ENCODE assay signal across 8 mouse cellular contexts in genomic region chr9:58253033-58253804, GRCm38 (mm10). TPM values are rescaled to one million over a fixed set of nuclear protein-coding genes. Genes with fewer than 3 reads are reported as not detected.
A peak's percentile ranks its signal among the peaks of the same experiment; 100 is the strongest.
DNase-seq lines count a peak whose midpoint lies in the region; ATAC-seq and TF ChIP-seq lines count a peak whose summit lies in the region.

Gene Stoml1, plus strand, starts transcription at chr9:58253164.

- no peaks in the 10 kb centered on the region for H3K27me3 ChIP-seq in CH12.LX (replicated peaks)
- H3K27me3 ChIP-seq in forebrain, embryonic 12.5 days: no peaks in the 10 kb centered on the region
- no peaks in the 10 kb centered on the region for H3K27me3 ChIP-seq in heart, postnatal 0 days (ENCODE audit: control insufficient read depth, insufficient read depth, low read length)
- H3K27me3 ChIP-seq in liver, embryonic 16.5 days (ENCODE audit: control insufficient read depth, insufficient read depth, low read depth, low read length): no peaks in the 10 kb centered on the region
- H3K27me3 ChIP-seq in neural tube, embryonic 13.5 days: no peaks in the 10 kb centered on the region
- no peaks in the 10 kb centered on the region; the same call in 1 of the 2 replicates for H3K27me3 ChIP-seq in testis, adult 2 months (ENCODE audit: control insufficient read depth, insufficient read depth, low read length)

- peaks cover 0 to 5% of the 10 kb centered on the region in 2 experiments for H3K36me3 ChIP-seq in CH12.LX (replicated peaks in 1 of 2; ENCODE audit: control insufficient read depth in 1 of 2, insufficient read depth in 1 of 2, low read length in 1 of 2)
- peaks cover 19% of the 10 kb centered on the region for H3K36me3 ChIP-seq in forebrain, embryonic 12.5 days (replicated peaks)
- peaks cover 20% of the 10 kb centered on the region for H3K36me3 ChIP-seq in heart, postnatal 0 days (replicated peaks; ENCODE audit: control insufficient read depth, insufficient read depth, low read length)
- H3K36me3 ChIP-seq in liver, embryonic 16.5 days (ENCODE audit: control insufficient read depth, insufficient read depth): no peaks in the 10 kb centered on the region
- H3K36me3 ChIP-seq in neural tube, embryonic 13.5 days: peaks cover 27% of the 10 kb centered on the region
- no peaks in the 10 kb centered on the region for H3K36me3 ChIP-seq in testis, adult 2 months (ENCODE audit: control insufficient read depth, insufficient read depth, low read length)

- H3K9ac ChIP-seq in CH12.LX (ENCODE audit: insufficient read depth, low read depth): peak within 1 kb of the TSS; percentile 63
- H3K9ac ChIP-seq in forebrain, embryonic 12.5 days: peak within 1 kb of the TSS; percentile 88
- peak within 1 kb of the TSS; percentile 75 for H3K9ac ChIP-seq in heart, postnatal 0 days (replicated peaks; ENCODE audit: low read depth, low read length)
- peak within 1 kb of the TSS; percentile 76 for H3K9ac ChIP-seq in liver, embryonic 16.5 days (ENCODE audit: low read depth, low read length)
- peak within 1 kb of the TSS; percentile 93 for H3K9ac ChIP-seq in neural tube, embryonic 13.5 days

- peak within 1 kb of the TSS; percentile 43 for H3K4me2 ChIP-seq in CH12.LX (ENCODE audit: insufficient read depth, low read depth, poor library complexity, severe bottlenecking)
- H3K4me2 ChIP-seq in forebrain, embryonic 12.5 days: peak within 1 kb of the TSS; percentile 78
- H3K4me2 ChIP-seq in heart, postnatal 0 days (ENCODE audit: low read depth, low read length): peak within 1 kb of the TSS; percentile 89
- H3K4me2 ChIP-seq in liver, embryonic 16.5 days (ENCODE audit: low read depth, low read length): peak within 1 kb of the TSS; percentile 96
- peak within 1 kb of the TSS; percentile 85 for H3K4me2 ChIP-seq in neural tube, embryonic 13.5 days

- peak; percentile 85 for TF ChIP-seq POLR2A in CH12.LX (IDR thresholded peaks at IDR 0.05; ENCODE audit: low read depth, low read length)
- peak; percentile 73; the same call in 1 of the 2 replicates for TF ChIP-seq POLR2A in testis, adult 2 months (IDR thresholded peaks at IDR 0.05; ENCODE audit: control insufficient read depth, low read depth, low read length)

- H3K27ac ChIP-seq in CH12.LX (ENCODE audit: insufficient read depth, low read depth): peak within 1 kb of the TSS; percentile 89
- peak within 1 kb of the TSS; percentile 65; the same call in 1 of the 2 replicates for H3K27ac ChIP-seq in forebrain, embryonic 12.5 days
- H3K27ac ChIP-seq in heart, postnatal 0 days (ENCODE audit: low read depth): peak within 1 kb of the TSS; percentile 71
- H3K27ac ChIP-seq in liver, embryonic 16.5 days (ENCODE audit: low read length): peak within 1 kb of the TSS; percentile 84
- H3K27ac ChIP-seq in neural tube, embryonic 13.5 days (replicated peaks): peak within 1 kb of the TSS; percentile 78
- peak within 1 kb of the TSS; percentile 54; the same call in 1 of the 2 replicates for H3K27ac ChIP-seq in testis, adult 2 months (ENCODE audit: control insufficient read depth, insufficient read depth, low read depth, low read length)

- dilution Hi-C loops in CH12.LX (cut with MboI; ENCODE audit: extremely low pct_ligation_motif_present, extremely low pct_unique_long_range_greater_than_20kb, low sequenced_read_pairs): no loop called here

- H3K9me3 ChIP-seq in CH12.LX (replicated peaks; ENCODE audit: low read length): no peaks in the 10 kb centered on the region
- H3K9me3 ChIP-seq in forebrain, embryonic 12.5 days: no peaks in the 10 kb centered on the region
- H3K9me3 ChIP-seq in heart, postnatal 0 days (replicated peaks; ENCODE audit: control insufficient read depth, low read length): no peaks in the 10 kb centered on the region
- no peaks in the 10 kb centered on the region for H3K9me3 ChIP-seq in liver, embryonic 16.5 days (replicated peaks; ENCODE audit: control insufficient read depth, low read length)
- no peaks in the 10 kb centered on the region for H3K9me3 ChIP-seq in neural tube, embryonic 13.5 days

- H3K4me1 ChIP-seq in CH12.LX (ENCODE audit: control insufficient read depth in 1 of 2, insufficient read depth in 2 of 2): peaks cover 14 to 55% of the 10 kb centered on the region in 2 experiments
- H3K4me1 ChIP-seq in forebrain, embryonic 12.5 days: peaks cover 37% of the 10 kb centered on the region
- H3K4me1 ChIP-seq in heart, postnatal 0 days (ENCODE audit: control insufficient read depth, insufficient read depth): peaks cover 22% of the 10 kb centered on the region
- peaks cover 42% of the 10 kb centered on the region for H3K4me1 ChIP-seq in liver, embryonic 16.5 days (ENCODE audit: control insufficient read depth, low read depth, low read length)
- peaks cover 38% of the 10 kb centered on the region for H3K4me1 ChIP-seq in neural tube, embryonic 13.5 days (replicated peaks)
- peaks cover 12% of the 10 kb centered on the region for H3K4me1 ChIP-seq in testis, adult 2 months (ENCODE audit: control insufficient read depth, insufficient read depth, low read length)

- peak; percentile 98 for DNase-seq in CH12.LX (ENCODE audit: extremely low read depth)
- DNase-seq in c-Kit-positive CD71-positive TER-119-negative erythroid progenitor cells, embryonic 14.5 days (ENCODE audit: low read depth): peak; percentile 91
- peak; percentile 97 for DNase-seq in heart, postnatal 0 days (ENCODE audit: low spot score)
- peak; percentile 97 for DNase-seq in kidney, postnatal 4 days

- in situ Hi-C loops in CH12.LX (cut with MboI; ENCODE audit: low pct_ligation_motif_present, low pct_unique_long_range_greater_than_20kb, low sequenced_read_pairs): loop anchor here (25.0 kb wide), 1 partner anchor 441 kb away; no protein-coding TSS in a partner anchor

- TF ChIP-seq CTCF in CH12.LX (conservative IDR thresholded peaks at IDR 0.05 in 1 of 2, IDR thresholded peaks at IDR 0.05 in 1 of 2; ENCODE audit: low read depth in 2 of 2, low read length in 2 of 2): peak; percentile 28 to 83
- peak; percentile 94 for TF ChIP-seq CTCF in heart, postnatal 0 days (IDR thresholded peaks at IDR 0.05; ENCODE audit: low read depth)
- peak; percentile 90; the same call in 1 of the 2 replicates for TF ChIP-seq CTCF in testis, adult 2 months (IDR thresholded peaks at IDR 0.05; ENCODE audit: control insufficient read depth, insufficient read depth, insufficient replicate concordance, low read depth, low read length)

- ATAC-seq in forebrain, embryonic 12.5 days (ENCODE audit: low FRiP score): peak; percentile 96
- peak; percentile 98 for ATAC-seq in heart, postnatal 0 days (ENCODE audit: insufficient read depth, low read depth)
- ATAC-seq in liver, embryonic 16.5 days (ENCODE audit: low read depth): peak; percentile 95
- peak; percentile 98 for ATAC-seq in neural tube, embryonic 13.5 days (ENCODE audit: low read depth)

- peak; percentile 39 for TF ChIP-seq EP300 in CH12.LX (IDR thresholded peaks at IDR 0.05; ENCODE audit: low read length)
- 0 out of 2 replicates have a peak, but pooled peaks have one; percentile 14 for TF ChIP-seq EP300 in heart, postnatal 0 days (IDR thresholded peaks at IDR 0.05; ENCODE audit: low read depth)

- peaks cover 20% of the 10 kb centered on the region for H3K79me2 ChIP-seq in CH12.LX (replicated peaks; ENCODE audit: control insufficient read depth, extremely low read depth, insufficient read depth, poor library complexity, severe bottlenecking)

- TF ChIP-seq RAD21 in CH12.LX (IDR thresholded peaks at IDR 0.05; ENCODE audit: low read depth, low read length): no peak; the same call in 1 of the 2 replicates

- WGBS in forebrain, embryonic 12.5 days: under 1% methylated on average over 31 of the region's 31 CpGs
- under 1% methylated on average over 31 of the region's 31 CpGs for WGBS in heart, postnatal 0 days
- WGBS in liver, embryonic 16.5 days (ENCODE audit: insufficient replicate concordance): 1% methylated on average over 31 of the region's 31 CpGs
- 1% methylated on average over 31 of the region's 31 CpGs for WGBS in neural tube, embryonic 13.5 days

- H3K4me3 ChIP-seq in CH12.LX (replicated peaks in 1 of 3; ENCODE audit: low read depth in 2 of 3, low read length in 2 of 3, poor library complexity in 1 of 3): peak within 1 kb of the TSS; percentile 73 to 82 (median 75)
- H3K4me3 ChIP-seq in forebrain, embryonic 12.5 days (replicated peaks): peak within 1 kb of the TSS; percentile 70
- peak within 1 kb of the TSS; percentile 85 for H3K4me3 ChIP-seq in heart, postnatal 0 days (ENCODE audit: low read depth, low read length)
- H3K4me3 ChIP-seq in liver, embryonic 16.5 days (ENCODE audit: low read depth, low read length): peak within 1 kb of the TSS; percentile 75
- peak within 1 kb of the TSS; percentile 88 for H3K4me3 ChIP-seq in neural tube, embryonic 13.5 days
- peak within 1 kb of the TSS; percentile 90 for H3K4me3 ChIP-seq in testis, adult 2 months (ENCODE audit: control insufficient read depth, low read depth, low read length)

TF ChIP-seq in CH12.LX, 34 proteins besides CTCF, POLR2A, EP300 and RAD21 (continues in another document):
- TF ChIP-seq BHLHE40 (IDR thresholded peaks at IDR 0.05; ENCODE audit: low read depth, low read length) (peak; percentile 45), NRF1 (IDR thresholded peaks at IDR 0.05; ENCODE audit: low read depth, low read length) (peak; percentile 53), ETS1 (conservative IDR thresholded peaks at IDR 0.05; ENCODE audit: low read depth, low read length) (peak; percentile 66), MAFK (IDR thresholded peaks at IDR 0.05; ENCODE audit: insufficient replicate concordance, low read length) (no peak), IRF4 (IDR thresholded peaks at IDR 0.05; ENCODE audit: low read depth, low read length) (peak; percentile 79), CHD2 (IDR thresholded peaks at IDR 0.05; ENCODE audit: low read length) (peak; percentile 41; the same call in 1 of the 2 replicates), CHD1 (IDR thresholded peaks at IDR 0.05; ENCODE audit: low read depth, low read length) (peak; percentile 91; the same call in 1 of the 2 replicates), RCOR1 (conservative IDR thresholded peaks at IDR 0.05; ENCODE audit: low read depth, low read length) (0 out of 2 replicates have a peak, but pooled peaks have one; percentile 65), ZMIZ1 (IDR thresholded peaks at IDR 0.05; ENCODE audit: low read depth, low read length) (peak; percentile 92), GABPA (IDR thresholded peaks at IDR 0.05; ENCODE audit: insufficient replicate concordance, low read depth, low read length) (peak; percentile 95)

RNA-seq across cellular contexts. Expression of gene Stoml1, which starts in this region (rescaled TPM):
- total RNA-seq in CH12.LX (2012; rRNA removed) (40.7 and 41.1 TPM in 2 replicates), CH12.LX (2014; rRNA removed) (35.3 and 35.4 TPM in 2 replicates)
- polyA plus RNA-seq in CH12.LX (2012; ENCODE audit: insufficient read length, low read depth): 34.0 and 35.4 TPM in 2 replicates
- polyA plus RNA-seq in forebrain, embryonic 12.5 days (2016; fragmentation: Nextera tagmentation; extraction: Ambion mirVana): 52.2 and 53.3 TPM in 2 replicates
- total RNA-seq in heart, postnatal 0 days (2014; rRNA removed; ENCODE audit: low replicate concordance): 16.4 and 52.8 TPM in 2 replicates
- 21.7 and 23.3 TPM in 2 replicates for polyA plus RNA-seq in heart, postnatal 0 days (2015; fragmentation: Nextera tagmentation; extraction: Ambion mirVana)
- 3.7 TPM in 2 replicates for polyA plus RNA-seq in liver, embryonic 16.5 days (2015; fragmentation: Nextera tagmentation; extraction: Ambion mirVana)
- polyA plus RNA-seq in neural tube, embryonic 13.5 days (2015; fragmentation: Nextera tagmentation; extraction: Ambion mirVana): 86.0 and 107 TPM in 2 replicates
- polyA plus RNA-seq in testis, adult 2 months (2012; rRNA removed): 11.0 and 11.5 TPM in 2 replicates

Comparison
In these comparisons a context has a peak if more than half of its experiments do, and no peak if none do; other contexts are left out.
1. Peak in every context shown above with its lines: DNase-seq, ATAC-seq, H3K4me3 ChIP-seq and H3K27ac ChIP-seq.
2. H3K4me2 ChIP-seq: peak in every context shown above with its lines; median percentile 96 in liver, embryonic 16.5 days; 89 in heart, postnatal 0 days; 85 in neural tube, embryonic 13.5 days; 78 in forebrain, embryonic 12.5 days; 43 in CH12.LX.